Mouse (Mus musculus): ENCODE measurements around the gene Bcl11a. TPM values are rescaled to one million over a fixed set of nuclear protein-coding genes. Genes with fewer than 3 reads are reported as not detected.

Gene Bcl11a
- polyA plus RNA-seq, 1 experiment from 2014 or later, result 2.4 TPM

DNA sequence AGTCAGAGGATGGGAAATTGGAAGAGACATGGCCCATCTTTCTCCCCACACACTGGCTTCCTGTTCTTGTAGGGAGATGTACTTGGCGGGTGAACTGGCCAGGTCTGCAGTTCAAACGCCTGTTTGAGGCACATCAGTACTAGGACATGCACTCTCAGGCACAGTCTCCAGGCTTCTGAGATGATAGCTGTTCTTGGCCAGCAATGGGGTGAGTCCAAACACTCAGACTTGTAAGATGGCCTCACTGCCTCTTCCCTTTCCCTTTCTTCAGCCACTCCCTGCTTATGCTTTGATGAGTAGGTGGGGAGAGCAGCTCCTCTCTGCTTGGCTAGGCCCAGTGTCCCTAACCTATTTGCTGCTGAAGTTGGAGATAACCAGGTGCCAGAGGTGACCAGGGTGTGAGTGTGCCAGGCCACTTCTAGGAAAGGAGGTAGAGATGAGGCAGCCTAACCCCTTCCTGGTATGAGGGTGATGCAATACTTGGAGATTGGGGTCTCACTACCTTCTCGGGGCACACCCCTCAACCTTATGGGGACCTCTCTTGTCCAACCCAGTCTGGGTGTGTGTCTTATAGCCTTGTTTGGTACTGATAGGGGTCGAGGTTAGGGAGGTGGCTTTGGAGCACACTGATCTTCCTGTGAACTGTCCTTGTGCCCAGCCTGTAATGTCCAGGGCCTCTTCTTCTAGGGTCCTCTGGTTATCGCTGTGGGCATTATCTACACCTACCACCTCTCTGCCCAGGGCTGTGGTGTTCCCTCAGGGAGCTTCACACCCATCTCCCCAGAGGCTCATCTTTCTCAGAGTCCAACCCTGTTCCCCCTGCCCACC lies 51.7 kb downstream of the Bcl11a start:
- Histone ChIP-seq H3K4me1 (ENCODE audit: insufficient read depth, low read depth, low read length) (no peaks in the 10 kb centered on the region), H3K36me3 (ENCODE audit: insufficient read depth, low read length) (no peaks in the 10 kb centered on the region), H3K4me2 (replicated peaks; ENCODE audit: low read depth, low read length) (no peak overlapping the region), H3K9me3 (ENCODE audit: low read length) (no peaks in the 10 kb centered on the region), H3K4me3 (ENCODE audit: low read depth, low read length) (no peak overlapping the region), H3K27ac (ENCODE audit: low read length) (no peak overlapping the region), H3K9ac (replicated peaks; ENCODE audit: low read depth) (no peak overlapping the region), H3K27me3 (replicated peaks; ENCODE audit: insufficient read depth, low read length) (no peaks in the 10 kb centered on the region)
- DNase-seq (ENCODE audit: low spot score), result no peak
- ATAC-seq, result no peak
- WGBS, result 87% methylated on average over 5 of the region's 5 CpGs
- TF ChIP-seq CTCF (IDR thresholded peaks at IDR 0.05) (no peak), EP300 (IDR thresholded peaks at IDR 0.05) (no peak)

DNA sequence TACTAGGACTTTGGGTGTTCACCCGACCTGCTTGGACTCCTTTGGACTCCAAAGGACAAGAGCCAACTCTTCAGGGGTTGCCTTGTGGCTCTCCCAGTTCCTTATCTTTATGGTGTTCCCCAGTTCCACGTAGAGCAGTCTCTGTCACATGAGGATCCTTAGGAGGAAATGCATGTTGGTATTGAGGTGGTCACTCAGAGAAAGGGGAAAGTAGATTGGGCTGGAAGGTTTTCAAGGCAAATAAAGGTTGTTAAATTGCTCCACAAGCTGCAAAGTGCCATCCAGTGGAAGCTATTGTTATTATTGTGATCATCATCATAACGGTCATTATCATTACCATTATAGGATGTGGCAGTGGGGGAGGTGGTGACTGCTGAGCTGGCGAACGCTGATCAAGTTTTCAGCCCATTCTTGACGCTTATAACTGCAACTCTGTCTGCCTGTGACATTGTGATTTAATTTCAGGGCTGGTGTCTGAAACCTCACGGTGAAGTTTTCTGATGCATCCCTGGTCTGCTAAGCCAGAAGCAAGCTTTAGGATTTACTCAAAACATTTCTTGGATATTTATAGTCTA lies 52.4 kb downstream of the Bcl11a start:
- no peak overlapping the region for H3K4me2 ChIP-seq (replicated peaks; ENCODE audit: low read depth, low read length)
- no peak for DNase-seq (ENCODE audit: low spot score)
- H3K9me3 ChIP-seq (ENCODE audit: low read length), result no peaks in the 10 kb centered on the region
- 72% methylated on average over 7 of the region's 7 CpGs for WGBS
- H3K36me3 ChIP-seq (ENCODE audit: insufficient read depth, low read length), result no peaks in the 10 kb centered on the region
- H3K4me1 ChIP-seq (ENCODE audit: insufficient read depth, low read depth, low read length), result no peaks in the 10 kb centered on the region
- no peaks in the 10 kb centered on the region for H3K27me3 ChIP-seq (replicated peaks; ENCODE audit: insufficient read depth, low read length)
- H3K4me3 ChIP-seq (ENCODE audit: low read depth, low read length), result no peak overlapping the region
- no peak overlapping the region for H3K27ac ChIP-seq (ENCODE audit: low read length)
- TF ChIP-seq CTCF (IDR thresholded peaks at IDR 0.05) (no peak), EP300 (IDR thresholded peaks at IDR 0.05) (no peak)
- no peak overlapping the region for H3K9ac ChIP-seq (replicated peaks; ENCODE audit: low read depth)
- no peak for ATAC-seq

DNA sequence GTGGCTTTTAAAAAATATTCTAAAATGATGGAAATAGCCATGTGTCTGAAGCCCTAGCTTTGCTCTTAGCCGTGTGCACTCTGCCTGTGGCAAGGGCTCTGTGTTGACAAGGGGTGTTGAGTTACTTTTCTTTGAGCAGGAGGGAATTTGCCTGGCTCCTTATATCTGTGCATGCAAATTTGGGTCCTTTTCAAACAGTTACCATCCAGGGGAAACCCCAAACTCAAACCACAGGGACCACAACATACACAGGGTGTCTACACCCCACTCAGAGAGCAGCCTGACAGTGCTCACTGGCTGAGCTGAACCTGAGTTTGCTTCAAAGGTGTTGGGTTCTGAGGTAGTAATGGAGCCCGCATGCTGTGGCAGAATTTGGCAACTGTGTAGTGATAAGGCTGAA lies 54.0 kb downstream of the Bcl11a start:
- Histone ChIP-seq H3K4me3 (ENCODE audit: low read depth, low read length) (no peak overlapping the region), H3K9me3 (ENCODE audit: low read length) (no peaks in the 10 kb centered on the region), H3K9ac (replicated peaks; ENCODE audit: low read depth) (no peak overlapping the region), H3K27me3 (replicated peaks; ENCODE audit: insufficient read depth, low read length) (no peaks in the 10 kb centered on the region), H3K27ac (ENCODE audit: low read length) (no peak overlapping the region), H3K4me1 (ENCODE audit: insufficient read depth, low read depth, low read length) (no peaks in the 10 kb centered on the region), H3K36me3 (ENCODE audit: insufficient read depth, low read length) (no peaks in the 10 kb centered on the region), H3K4me2 (replicated peaks; ENCODE audit: low read depth, low read length) (no peak overlapping the region)
- whole genome bisulfite sequencing, result 65% methylated on average over 2 of the region's 2 CpGs
- DNase-seq (ENCODE audit: low spot score), result no peak
- ATAC-seq, result no peak
- no peak for TF ChIP-seq EP300 (IDR thresholded peaks at IDR 0.05)

DNA sequence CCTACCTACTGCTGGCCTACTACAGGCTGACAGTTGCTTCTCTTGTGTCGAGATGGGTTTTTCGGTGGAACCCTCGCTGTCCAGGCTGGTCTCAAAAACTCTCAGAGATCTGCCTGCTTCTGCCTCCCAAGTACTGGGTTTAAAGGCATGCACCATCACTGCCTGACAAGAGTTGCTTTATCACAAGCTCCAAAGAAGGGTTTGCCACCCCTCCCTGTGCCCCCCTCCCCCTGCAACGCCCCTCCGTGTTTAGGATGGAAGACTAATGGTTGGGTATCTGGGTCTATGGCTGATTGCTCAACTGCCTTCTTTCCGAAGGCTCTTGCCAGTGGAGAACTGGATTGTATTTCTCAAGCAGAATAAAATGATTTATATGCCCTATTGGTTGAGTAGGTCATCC lies 54.5 kb downstream of the Bcl11a start:
- DNase-seq (ENCODE audit: low spot score) (no peak), ATAC-seq (no peak)
- Histone ChIP-seq H3K9me3 (ENCODE audit: low read length) (no peaks in the 10 kb centered on the region), H3K4me1 (ENCODE audit: insufficient read depth, low read depth, low read length) (no peaks in the 10 kb centered on the region), H3K36me3 (ENCODE audit: insufficient read depth, low read length) (no peaks in the 10 kb centered on the region), H3K4me3 (ENCODE audit: low read depth, low read length) (no peak overlapping the region), H3K9ac (replicated peaks; ENCODE audit: low read depth) (no peak overlapping the region), H3K4me2 (replicated peaks; ENCODE audit: low read depth, low read length) (no peak overlapping the region), H3K27ac (ENCODE audit: low read length) (no peak overlapping the region), H3K27me3 (replicated peaks; ENCODE audit: insufficient read depth, low read length) (no peaks in the 10 kb centered on the region)
- TF ChIP-seq CTCF (IDR thresholded peaks at IDR 0.05) (no peak), EP300 (IDR thresholded peaks at IDR 0.05) (no peak)
- 87% methylated on average over 6 of the region's 6 CpGs for WGBS

DNA sequence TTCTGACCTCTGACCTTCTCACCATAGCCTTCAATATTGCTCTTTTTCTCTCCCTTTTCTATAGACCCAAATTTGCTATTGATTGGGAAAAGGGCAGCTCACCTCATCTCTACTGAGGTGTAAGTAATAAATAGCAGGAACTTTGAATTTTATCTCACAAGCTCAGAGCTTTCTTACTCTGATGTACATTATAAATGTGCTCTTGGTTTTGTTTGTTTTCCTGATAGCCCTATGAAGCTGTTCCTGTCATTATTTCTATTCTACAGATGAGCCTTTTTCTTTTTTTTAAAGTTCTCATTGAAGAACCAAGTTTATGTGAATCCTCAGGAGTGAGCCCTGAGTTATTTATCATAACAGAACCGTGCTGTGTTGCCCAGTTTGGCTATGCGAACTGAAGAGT lies 55.0 kb downstream of the Bcl11a start:
- Histone ChIP-seq H3K4me2 (replicated peaks; ENCODE audit: low read depth, low read length) (no peak overlapping the region), H3K9me3 (ENCODE audit: low read length) (no peaks in the 10 kb centered on the region), H3K4me1 (ENCODE audit: insufficient read depth, low read depth, low read length) (no peaks in the 10 kb centered on the region), H3K27ac (ENCODE audit: low read length) (no peak overlapping the region), H3K9ac (replicated peaks; ENCODE audit: low read depth) (no peak overlapping the region), H3K27me3 (replicated peaks; ENCODE audit: insufficient read depth, low read length) (no peaks in the 10 kb centered on the region), H3K4me3 (ENCODE audit: low read depth, low read length) (no peak overlapping the region), H3K36me3 (ENCODE audit: insufficient read depth, low read length) (no peaks in the 10 kb centered on the region)
- ATAC-seq, result no peak
- WGBS, result 90% methylated on average over 2 of the region's 2 CpGs
- no peak for DNase-seq (ENCODE audit: low spot score)
- no peak for TF ChIP-seq EP300 (IDR thresholded peaks at IDR 0.05)
- TF ChIP-seq CTCF (IDR thresholded peaks at IDR 0.05), result no peak

DNA sequence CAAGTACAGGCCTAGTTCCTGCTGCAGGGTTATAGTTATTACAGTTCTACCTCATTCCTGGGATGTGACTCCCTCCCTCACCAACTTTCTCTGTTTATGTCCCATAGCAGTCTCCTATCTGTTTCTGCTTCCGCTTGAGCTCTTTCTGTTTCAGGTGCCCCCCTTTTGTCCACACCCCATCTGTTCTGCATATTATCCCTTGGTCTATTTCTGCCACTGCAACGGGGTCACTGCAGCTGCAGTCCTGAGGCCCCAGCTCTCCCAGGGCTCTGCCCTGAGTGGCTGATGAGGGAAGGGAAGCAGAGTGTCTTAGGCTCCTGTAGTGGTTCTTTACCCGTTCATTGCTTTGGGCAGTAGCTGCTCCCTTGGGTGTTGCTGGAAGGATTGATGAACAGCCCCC lies 55.6 kb downstream of the Bcl11a start:
- Histone ChIP-seq H3K36me3 (ENCODE audit: insufficient read depth, low read length) (no peaks in the 10 kb centered on the region), H3K4me1 (ENCODE audit: insufficient read depth, low read depth, low read length) (no peaks in the 10 kb centered on the region), H3K27me3 (replicated peaks; ENCODE audit: insufficient read depth, low read length) (no peaks in the 10 kb centered on the region), H3K9ac (replicated peaks; ENCODE audit: low read depth) (no peak overlapping the region), H3K9me3 (ENCODE audit: low read length) (no peaks in the 10 kb centered on the region), H3K4me2 (replicated peaks; ENCODE audit: low read depth, low read length) (no peak overlapping the region), H3K4me3 (ENCODE audit: low read depth, low read length) (no peak overlapping the region), H3K27ac (ENCODE audit: low read length) (no peak overlapping the region)
- WGBS, result 88% methylated on average over 3 of the region's 3 CpGs
- no peak for ATAC-seq
- no peak for DNase-seq (ENCODE audit: low spot score)
- TF ChIP-seq EP300 (IDR thresholded peaks at IDR 0.05) (no peak), CTCF (IDR thresholded peaks at IDR 0.05) (no peak)
